Mouse (Mus musculus): ENCODE measurements around the gene Rgl2.
"Not testable (repeated sequence)": the region's sequence is repeated elsewhere in the genome, so short reads cannot be mapped to it uniquely, and the experiment has no call there.

The Rgl2 gene

DNA sequence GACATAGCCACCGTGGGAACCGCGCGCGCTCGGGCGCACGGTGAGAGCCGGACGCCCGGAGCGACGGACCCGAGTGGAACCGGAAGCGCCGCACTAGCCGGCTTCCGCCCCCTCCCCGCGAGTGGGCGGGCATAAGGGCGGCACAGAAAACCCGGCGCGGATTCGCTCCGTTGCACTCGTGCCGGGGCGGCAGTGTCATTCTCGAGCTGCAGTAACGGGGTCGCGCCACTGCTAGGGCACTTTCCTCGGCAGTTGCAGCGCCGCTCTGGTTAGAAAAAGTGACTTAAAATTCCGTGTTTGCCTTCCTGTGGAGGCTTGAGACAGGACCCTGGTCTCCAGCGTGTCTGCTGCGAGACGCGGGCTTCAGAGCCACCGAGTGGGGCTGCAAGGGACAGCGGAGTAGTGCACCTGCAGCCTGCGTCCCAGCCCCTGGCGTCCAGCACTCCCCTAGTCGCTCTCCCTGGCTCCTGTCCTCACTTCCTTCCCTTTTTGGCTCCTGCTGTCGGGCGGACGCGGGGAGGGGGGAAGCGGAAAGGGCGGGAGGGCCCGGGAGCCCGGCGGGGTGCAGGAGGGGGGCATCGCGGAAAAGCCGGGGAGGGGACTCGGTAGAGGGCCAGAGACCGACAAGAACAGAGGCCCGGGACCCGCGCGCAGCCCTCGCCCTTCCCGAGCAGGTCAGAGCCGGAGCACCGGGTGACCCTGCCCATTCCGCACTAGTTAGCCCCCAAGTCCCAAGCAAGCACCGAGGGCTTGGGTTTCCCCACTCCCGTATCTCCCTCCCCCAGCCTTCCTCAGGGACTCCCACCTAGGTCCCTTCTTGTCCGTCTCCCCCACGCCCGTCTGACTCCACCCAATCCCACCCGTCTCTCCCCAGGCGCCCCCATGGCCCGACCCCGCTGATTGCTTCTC, at the start of gene Rgl2:
Gene Rgl2 (plus strand): TSS at position 173 of the 909 bp plus-strand sequence.
- ATAC-seq (ENCODE audit: insufficient number of reproducible peaks, low FRiP score, low TSS enrichment), result peak; percentile 59

DNA sequence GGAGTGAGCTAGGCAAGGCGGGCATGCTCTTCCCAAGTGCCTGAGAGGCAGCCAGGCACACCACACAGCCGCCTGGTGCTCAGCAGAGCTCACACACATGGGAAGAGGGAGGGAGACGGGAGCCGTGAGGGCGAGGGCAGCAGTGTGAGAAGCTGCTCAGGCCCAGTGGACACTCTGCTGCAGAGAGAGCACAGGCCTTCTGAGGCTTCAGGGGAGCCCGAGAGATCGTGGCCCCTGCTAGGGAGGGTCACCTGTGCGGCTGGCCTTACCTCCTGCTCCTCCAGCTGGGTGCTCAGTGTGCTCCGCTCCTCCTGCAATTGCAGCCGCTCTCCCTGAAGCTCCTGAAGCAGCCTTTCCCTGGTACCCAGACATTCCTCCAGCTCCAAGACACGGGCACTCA, 45.0 kb upstream of the Rgl2 start:
- not testable (repeated sequence) for ATAC-seq (ENCODE audit: insufficient number of reproducible peaks, low FRiP score, low TSS enrichment)

DNA sequence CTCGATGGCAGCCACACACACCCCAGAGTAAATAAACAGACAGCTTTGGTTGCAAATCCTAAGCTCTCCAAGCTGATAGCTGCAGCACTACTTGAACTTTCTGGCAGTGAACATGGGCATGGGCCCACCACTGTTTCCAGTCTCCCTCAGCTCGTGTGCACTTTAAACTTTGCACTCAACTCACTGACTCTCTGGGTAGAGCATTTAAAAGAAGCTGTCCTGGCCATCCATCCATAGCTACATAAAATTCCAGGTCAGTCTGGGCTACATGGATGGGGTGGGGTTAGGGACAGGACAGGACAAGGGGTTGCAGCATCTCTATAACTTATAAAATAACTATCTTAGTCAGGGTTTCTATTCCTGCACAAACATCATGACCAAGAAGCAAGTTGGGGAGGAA, 41.5 kb upstream of the Rgl2 start:
- ATAC-seq (ENCODE audit: insufficient number of reproducible peaks, low FRiP score, low TSS enrichment), result not testable (repeated sequence)

DNA sequence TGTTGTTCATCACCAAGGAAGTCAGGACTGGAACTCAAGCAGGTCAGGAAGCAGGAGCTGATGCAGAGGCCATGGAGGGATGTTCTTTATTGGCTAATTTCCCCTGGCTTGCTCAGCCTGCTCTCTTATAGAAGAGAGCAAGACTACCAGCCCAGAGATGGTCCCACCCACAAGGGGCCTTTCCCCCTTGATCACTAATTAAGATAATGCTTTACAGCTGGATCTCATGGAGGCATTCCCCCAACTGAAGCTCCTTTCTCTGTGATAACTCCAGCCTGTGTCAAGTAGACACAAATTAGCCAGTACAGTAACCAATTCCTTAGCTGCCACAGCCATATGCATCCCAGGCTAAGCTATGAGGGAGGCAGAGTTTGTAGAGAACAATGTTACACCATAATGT, 41.1 kb upstream of the Rgl2 start:
- not testable (repeated sequence) for ATAC-seq (ENCODE audit: insufficient number of reproducible peaks, low FRiP score, low TSS enrichment)

DNA sequence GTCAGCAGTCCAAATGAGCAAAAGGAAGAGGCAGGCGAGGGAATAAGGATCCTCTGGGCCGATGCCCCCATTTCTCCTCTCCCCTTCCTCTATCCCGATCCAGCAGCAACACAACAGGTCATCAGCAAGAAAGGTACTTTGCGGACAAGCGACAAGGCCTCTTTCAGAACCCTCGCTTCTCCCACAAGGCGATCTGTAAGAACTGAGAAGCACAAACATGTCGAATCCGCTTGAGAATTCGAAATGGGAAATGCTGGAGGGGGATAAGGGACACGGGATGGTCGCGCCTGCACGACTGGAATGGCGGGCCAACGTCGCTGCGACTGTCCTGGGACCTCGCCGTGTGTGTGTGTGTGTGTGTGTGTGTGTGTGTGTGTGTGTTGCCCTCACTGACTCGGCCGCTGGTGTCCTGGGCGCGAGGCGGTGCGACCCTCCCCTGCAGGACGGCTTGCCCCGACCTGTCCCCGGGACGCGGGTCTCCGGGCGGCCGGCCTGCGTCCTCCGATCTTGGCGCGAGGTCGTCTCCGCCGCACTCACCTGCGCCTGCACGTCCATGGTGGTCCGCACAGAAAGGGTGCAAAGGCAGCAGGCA, 39.3 kb upstream of the Rgl2 start:
- not testable (repeated sequence) for ATAC-seq (ENCODE audit: insufficient number of reproducible peaks, low FRiP score, low TSS enrichment)

DNA sequence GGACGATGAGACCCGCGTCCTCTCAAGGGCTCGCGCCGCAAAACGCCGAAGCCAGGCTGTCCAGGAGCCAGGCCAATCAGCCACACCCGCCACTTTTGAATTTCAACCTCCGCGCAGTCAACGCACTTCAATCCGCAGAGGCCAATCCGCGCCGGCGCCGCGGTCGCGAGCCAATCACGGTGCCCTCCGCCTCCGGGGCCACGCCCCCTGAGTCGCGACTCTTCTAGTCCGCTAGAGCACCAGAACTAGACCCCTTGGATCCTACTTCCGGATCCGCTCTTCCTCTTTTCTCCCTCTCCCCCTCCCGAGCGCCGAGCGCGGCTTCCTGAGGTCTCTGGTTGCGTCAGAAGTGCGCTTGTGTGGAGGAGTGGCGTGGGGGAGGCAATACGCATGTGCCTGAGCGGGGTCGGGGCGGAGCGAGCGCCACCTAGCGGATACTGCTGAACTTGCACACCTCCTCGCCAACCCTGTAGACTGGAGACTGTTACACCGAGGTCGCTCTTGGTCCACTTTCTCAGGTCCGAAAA, 38.7 kb upstream of the Rgl2 start, which contains the start of gene Kifc1:
Gene Kifc1 (minus strand): TSS at position 129 of the 527 bp plus-strand sequence.
- ATAC-seq (ENCODE audit: insufficient number of reproducible peaks, low FRiP score, low TSS enrichment), result peak; percentile 99

DNA sequence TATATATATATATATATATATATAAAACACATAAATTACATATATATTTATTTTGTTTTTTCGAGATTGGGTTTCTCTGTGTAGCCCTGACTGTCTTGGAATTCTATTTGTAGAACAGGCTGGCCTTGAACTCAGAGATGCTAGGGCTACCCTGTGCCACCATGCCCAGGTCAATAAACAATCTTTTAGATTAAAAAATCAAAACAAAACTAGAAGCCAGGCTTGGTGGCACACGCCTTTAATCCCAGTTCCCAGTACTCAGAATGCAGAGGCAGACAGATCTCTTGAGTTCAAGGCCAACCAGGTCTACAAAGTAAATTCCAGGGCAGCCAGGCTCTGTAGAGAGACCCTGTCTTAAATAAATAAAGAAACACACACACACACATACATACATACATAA, 38.0 kb upstream of the Rgl2 start:
- ATAC-seq (ENCODE audit: insufficient number of reproducible peaks, low FRiP score, low TSS enrichment), result no peak

DNA sequence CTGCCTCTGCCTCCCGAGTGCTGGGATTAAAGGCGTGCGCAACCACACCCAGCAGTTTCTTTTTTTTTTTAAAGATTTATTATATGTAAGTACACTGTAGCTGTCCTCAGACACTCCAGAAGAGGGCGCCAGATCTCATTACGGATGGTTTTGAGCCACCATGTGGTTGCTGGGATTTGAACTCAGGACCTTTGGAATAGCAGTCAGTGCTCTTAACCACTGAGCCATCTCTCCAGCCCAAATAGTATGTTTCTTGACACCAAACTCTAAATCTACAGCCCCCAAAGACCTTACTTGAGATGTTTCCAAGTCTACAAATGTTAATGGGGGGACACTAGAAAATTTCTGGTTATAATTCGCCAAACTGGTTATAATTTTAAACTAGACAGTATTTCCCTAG, 37.5 kb upstream of the Rgl2 start:
- not testable (repeated sequence) for ATAC-seq (ENCODE audit: insufficient number of reproducible peaks, low FRiP score, low TSS enrichment)

DNA sequence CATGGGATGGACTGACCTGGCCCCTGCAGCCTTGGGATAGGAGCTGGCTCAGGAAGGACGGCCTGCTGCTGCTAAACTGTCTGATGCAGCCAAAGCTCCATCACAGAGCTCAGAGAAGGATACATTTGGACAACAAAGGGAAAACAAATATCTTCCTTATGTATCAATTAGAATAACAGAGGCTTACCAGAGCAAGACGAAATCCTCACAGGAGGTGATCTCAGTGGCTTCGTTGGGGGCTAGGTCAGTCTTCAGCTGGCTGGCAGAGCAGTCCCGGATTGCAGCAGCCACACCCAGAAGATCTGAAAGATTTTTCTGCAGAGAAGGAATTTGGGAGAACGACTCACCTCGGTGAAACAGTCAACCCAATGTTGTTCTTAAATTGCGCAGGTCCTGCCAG, 36.9 kb upstream of the Rgl2 start:
- no peak for ATAC-seq (ENCODE audit: insufficient number of reproducible peaks, low FRiP score, low TSS enrichment)

DNA sequence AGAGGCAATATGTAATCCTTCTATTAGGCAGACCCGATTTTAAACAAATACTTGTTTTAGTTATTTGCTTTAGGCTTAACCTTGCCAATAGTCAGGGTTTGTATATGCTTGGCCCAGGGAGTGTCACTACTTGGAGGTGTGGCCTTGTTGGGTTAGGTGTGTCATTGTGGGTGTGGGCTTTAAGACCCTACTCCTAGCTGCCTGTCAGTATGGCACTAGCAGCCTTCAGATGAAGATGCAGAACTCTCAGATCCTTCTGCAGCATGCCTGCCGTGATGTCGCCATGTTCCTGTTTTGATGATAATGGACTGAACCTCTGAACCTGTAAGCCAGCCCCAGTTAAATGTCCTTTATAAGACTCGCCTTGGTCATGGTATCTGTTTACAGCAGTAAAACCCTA, 36.3 kb upstream of the Rgl2 start:
- not testable (repeated sequence) for ATAC-seq (ENCODE audit: insufficient number of reproducible peaks, low FRiP score, low TSS enrichment)

DNA sequence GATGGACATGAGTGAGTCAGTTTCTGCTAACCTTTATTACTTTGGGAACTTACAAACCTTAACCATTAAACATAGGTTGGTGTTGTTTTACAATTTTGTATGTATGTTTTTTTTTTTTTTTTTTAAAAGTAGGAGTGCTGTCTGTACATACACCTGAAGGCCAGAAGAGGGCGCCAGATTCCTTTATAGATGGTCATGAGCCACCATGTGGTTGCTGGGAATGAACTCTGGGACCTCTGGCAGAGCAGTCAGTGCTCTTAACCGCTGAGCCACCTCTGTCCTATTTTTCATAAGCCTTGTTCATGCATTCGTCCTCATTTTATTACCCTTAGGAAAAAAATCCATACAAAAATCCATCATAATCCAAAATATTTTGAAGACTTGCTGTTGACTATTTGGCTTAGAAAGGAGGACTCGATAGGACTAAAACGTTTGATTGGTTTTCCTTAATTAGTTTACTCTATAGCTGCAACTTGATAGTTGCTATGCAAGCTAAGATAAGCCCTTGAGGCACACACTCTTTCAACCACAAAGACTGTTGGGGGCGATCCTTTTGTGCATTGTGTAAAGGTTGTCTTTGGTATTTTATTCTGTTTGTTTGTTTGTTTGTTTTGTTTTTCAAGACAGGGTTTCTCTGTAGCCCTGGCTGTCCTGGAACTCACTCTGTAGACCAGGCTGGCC, 32.1 kb upstream of the Rgl2 start:
- no peak for ATAC-seq (ENCODE audit: insufficient number of reproducible peaks, low FRiP score, low TSS enrichment)

DNA sequence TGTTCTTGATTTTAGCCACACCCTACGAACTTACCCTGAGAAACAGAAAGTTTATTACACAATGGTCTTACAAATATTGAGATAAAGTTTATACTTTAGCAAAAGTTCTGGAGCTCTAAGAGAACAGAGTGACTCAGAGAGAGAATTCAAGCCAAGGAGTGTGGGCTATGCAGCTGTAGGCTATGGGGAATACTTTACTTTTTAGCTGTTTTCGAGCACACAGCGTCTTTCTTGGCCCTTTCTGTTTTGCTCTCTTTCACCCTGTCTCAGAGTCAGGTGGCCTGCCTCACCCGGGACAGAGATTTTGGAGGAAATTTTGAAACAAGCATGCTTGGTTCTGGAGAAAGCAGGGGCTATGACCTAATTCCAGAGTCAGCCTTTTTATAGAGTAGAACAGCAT, 31.1 kb upstream of the Rgl2 start:
- ATAC-seq (ENCODE audit: insufficient number of reproducible peaks, low FRiP score, low TSS enrichment), result not testable (repeated sequence)

DNA sequence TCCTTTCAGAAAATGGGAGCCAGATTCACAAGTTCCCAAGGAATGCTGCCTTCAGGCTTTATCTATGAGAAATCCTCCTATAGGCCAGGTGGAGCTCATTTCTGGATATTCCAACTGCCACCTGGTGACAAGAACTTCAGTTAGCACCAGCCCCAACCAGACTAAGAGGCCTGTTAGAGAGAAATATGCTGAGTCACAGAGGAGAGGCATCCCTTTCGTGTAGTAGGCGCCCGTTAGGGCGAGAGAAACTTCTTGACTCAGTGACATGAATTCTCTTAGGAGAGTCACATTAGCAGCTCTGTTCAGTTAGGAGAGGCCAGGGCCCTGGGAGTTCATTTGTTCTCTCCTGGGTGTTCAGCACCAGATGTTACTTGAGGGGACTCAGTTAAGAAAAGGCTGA, 29.7 kb upstream of the Rgl2 start:
- no peak for ATAC-seq (ENCODE audit: insufficient number of reproducible peaks, low FRiP score, low TSS enrichment)

DNA sequence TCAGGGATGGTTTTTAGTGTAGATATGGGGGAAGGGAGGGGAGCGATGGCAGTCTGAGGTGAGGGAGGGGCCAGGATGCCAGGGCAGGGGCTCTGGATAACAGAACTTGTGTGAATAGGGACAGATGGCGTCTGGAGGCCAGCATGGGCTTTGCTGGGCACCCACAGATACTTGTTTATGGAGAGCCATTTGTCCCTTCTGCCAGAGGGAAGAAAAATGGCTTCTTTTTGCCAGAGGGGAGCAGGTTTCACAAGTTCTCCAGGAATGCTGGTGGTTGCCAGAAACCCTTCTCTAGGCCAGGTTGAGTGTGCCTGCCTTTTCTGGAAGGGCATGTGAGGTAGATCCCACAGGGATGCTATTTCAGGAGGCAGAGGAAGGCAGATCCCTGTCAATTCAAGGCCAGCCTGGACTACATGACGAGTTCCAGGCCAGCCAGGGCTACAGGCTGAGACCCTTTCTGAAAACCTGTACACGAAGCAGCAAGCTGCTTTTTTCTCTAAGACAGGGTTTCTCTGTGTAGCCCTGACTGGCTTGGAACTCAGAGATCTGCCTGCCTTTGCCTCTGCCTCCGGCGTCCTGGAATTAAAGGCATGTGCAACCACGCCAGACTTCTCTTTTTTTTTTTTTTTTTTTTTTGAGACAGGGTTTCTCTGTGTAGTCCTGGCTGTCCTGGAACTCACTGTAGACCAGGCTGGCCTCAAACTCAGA, 28.9 kb upstream of the Rgl2 start:
- no peak for ATAC-seq (ENCODE audit: insufficient number of reproducible peaks, low FRiP score, low TSS enrichment)

DNA sequence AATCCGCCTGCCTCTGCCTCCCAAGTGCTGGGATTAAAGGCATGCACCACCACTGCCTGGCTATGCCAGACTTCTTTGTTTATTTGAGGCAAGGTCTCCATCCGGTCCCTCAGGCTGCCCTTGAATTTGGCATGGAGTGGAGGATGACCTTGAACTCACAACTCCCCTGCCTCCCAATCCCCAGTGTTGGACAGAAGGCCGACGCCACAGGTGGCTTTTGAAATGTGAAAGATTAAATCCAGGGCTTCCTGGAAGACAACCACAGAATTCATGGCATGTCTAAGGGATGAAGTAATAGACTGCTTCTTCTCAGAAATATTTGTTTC, 28.4 kb upstream of the Rgl2 start:
- no peak for ATAC-seq (ENCODE audit: insufficient number of reproducible peaks, low FRiP score, low TSS enrichment)

DNA sequence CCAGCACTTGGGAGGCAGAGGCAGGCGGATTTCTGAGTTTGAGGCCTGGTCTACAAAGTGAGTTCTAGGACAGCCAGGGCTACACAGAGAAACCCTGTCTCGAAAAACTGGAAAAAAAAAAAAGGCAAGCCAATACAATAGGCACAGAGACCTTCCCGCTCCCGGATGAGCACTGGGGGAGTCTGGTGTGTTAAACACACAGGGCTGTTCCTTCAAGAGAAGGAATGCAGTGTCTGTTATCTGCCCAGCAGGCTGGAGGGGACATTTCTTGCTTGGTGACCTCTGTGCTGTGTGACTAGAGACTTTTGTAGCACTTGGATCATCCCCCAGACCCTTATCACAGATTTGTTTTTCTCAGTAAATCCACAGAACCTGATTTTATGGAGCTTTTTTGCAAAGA, 27.7 kb upstream of the Rgl2 start:
- ATAC-seq (ENCODE audit: insufficient number of reproducible peaks, low FRiP score, low TSS enrichment), result no peak

DNA sequence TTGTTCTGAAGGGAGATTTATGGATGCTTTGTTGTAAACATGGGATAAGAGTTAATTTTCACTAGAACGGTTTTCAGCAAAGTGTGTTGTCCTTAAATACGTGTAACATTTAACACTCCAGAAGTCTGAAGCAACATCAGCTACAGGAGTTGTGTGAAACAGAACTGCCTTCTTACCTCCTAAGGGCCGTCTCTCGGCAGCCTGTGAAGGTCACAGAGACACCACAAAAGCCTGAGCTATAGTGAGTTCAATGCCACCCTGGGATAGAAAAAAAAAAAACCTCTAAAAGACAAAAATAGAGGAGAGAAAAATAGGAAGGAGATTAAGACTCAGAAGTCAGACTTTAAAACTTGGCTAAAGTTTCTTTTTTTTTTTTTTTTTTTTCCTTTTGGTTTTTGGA, 27.3 kb upstream of the Rgl2 start:
- no peak for ATAC-seq (ENCODE audit: insufficient number of reproducible peaks, low FRiP score, low TSS enrichment)

DNA sequence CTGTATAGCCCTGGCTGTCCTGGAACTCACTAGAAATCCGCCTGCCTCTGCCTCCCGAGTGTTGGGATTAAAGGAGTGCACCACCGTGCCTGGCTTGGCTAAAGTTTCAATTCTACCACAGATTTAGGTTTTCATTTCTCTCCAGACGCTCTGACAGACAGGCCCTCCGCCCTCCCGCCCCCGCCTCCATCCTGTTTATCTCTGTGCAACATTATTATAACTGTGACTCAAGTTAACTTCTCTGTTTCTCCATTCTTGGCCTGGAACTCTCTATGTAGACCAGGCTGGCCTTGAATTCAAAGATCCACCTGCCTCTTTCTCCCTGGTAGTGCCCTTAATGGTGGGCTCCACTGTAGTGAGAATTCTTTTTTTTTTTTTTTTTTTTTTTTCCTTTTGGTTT, 26.9 kb upstream of the Rgl2 start:
- no peak for ATAC-seq (ENCODE audit: insufficient number of reproducible peaks, low FRiP score, low TSS enrichment)

DNA sequence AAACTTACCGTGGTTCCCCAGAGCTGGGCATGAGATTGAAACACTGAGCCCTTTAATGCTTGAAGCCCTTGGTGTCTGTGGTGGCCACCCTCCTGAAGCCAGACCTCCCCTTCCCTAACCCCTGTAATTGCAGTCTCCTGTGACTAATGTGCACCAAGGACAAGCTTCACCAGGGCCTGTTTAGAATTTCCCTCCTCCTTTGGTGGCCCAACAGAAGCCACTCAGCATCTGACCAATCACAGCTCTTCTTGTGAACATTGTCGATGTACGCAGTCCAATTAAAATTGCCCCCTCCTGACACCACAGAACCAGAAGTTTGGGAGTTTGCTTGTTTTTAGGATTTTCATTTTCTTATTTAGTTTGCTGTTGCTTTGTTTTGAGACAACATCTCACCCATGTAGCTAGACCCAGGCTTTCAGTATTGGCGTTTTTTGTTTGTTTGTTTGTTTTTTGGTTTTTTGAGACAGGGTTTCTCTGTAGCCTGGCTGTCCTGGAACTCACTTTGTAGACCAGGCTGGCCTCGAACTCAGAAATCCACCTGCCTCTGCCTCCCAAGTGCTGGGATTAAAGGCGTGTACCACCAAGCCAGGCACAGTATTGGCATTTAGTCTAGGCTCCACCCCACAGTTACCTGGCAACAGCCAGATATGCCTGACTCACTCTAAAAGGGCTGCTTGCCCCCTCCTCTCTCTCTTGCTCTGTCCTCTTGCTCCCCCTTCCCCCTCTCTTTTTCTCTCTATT, 25.3 kb upstream of the Rgl2 start:
- ATAC-seq (ENCODE audit: insufficient number of reproducible peaks, low FRiP score, low TSS enrichment), result not testable (repeated sequence)

DNA sequence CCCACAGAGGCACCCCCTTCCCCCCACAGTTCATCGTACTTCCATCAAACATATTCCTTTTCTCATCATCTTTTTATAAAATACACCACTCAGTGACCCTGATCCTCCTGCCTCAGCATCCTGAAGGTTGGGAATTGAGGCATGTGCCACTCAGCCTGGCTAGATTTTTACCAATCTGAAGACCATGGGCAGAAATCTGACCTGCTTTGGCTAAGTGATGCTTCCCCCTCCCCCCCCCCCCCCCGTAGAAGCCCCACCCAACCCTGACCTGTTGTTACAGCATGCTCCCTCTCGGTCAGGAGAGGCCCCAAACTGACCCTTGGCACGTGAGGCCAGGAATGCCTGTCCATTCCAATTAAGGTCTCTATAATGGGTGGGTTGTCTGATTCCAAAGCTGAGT, 24.5 kb upstream of the Rgl2 start, which contains the start of gene Platr17:
Gene Platr17 (plus strand): TSS at position 301 of the 400 bp plus-strand sequence.
- not testable (repeated sequence) for ATAC-seq (ENCODE audit: insufficient number of reproducible peaks, low FRiP score, low TSS enrichment)
